Mouse (Mus musculus) 3T3-L1 (cell line): ENCODE measurements around the gene Sh3rf1.

ENCODE experiments used
- DNase-seq: peaks from one replicate; pipeline ENCODE4 v3.0.0-alpha.2; 2015; ENCODE audit warnings: low read depth, low spot score

Sh3rf1 gene

DNA sequence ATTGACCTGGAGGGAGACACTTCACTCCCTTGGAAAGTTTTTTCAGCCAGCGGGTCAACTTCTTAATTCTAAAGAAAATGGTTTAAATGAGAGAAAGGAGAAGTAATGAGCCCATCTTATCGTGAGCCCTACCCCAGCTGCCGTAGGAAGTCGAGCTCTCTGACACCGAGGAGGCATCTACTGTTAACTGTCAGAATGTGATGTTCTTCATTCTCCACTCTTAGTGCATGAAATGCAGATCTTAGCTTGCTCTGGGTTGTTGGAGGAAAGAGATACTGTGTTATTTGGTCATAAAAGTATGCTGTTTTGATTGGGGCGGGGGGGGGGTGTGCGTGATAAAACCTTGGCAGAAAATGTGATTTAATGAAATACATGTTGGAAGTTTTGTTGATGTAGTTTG lies 62.7 kb downstream of the Sh3rf1 start:
- no peak for DNase-seq

DNA sequence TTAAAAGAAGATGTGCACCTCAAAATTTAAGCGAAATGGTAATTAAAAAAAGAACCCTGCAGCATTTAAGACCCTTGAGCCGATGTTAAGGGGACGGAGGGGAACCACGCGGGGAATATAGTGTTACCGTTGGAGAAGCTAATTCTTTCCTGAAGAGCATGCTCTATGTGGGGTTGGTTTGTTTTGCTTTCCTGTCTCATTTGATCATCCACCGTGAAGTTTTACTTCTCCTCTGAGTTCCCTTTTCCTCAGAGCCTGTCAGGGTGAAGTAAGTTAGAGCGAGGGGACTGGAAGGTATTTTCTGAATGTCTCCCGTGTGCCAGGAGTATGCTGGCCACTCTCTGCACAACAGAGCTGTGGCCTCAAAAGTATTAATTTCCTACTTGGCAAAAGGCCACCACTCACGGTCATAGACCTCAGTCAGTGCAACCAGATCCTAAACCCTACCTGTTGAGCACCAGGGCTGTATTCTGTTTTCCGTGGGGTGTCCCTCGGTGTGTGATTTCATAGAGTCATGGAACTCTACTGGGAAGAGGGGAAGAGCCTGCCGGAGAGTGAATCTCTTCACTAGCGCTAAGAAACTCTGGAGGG lies 63.2 kb downstream of the Sh3rf1 start:
- DNase-seq = no peak

- DNase-seq = no peak
Observed at GRCm38 (mm10) chr8:61288006-61288566, 64.4 kb downstream of the Sh3rf1 start.

GRCm38 (mm10) chr8:61288676-61289075 lies 65.0 kb downstream of the Sh3rf1 start:
- DNase-seq = no peak

DNA sequence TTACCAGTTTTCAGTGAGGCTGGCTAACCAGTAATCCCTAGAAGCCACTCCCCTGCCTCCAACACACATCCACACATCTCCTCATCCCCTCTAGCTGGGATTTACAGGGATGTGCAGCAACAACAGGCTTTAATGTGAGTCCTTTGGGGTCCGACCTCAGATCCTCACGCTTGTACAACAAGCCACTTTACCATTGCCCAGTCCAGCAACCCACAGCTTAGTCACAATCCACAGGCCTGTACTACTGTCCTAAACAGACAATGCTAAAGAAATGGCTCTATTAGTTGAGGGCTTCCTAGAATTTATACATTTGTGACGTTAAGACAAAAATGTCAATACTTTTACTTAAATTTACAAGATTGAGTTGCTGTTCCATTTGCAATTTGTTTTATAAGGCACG lies 71.4 kb downstream of the Sh3rf1 start:
- DNase-seq = no peak

- DNase-seq = no peak
Observed at GRCm38 (mm10) chr8:61295441-61295840, 71.8 kb downstream of the Sh3rf1 start.

DNA sequence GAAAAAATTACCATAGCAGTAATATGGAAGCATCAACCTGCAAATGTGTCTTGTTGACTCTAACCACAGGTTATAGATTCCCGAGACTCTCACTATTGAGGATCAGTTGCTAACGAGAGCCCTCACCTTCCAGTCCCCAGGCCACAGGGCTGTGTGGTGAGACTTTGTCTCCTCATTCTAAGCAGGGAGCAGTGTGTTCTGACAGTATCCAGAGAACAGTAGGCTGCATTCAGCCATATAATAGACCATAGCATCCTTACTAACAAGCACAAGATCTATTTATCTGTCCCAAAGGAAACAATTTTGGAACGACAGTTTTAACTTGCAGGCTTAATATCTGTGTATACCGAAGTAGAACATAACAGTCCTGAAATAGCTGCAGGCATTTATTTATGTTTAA lies 75.2 kb downstream of the Sh3rf1 start:
- DNase-seq = no peak

DNA sequence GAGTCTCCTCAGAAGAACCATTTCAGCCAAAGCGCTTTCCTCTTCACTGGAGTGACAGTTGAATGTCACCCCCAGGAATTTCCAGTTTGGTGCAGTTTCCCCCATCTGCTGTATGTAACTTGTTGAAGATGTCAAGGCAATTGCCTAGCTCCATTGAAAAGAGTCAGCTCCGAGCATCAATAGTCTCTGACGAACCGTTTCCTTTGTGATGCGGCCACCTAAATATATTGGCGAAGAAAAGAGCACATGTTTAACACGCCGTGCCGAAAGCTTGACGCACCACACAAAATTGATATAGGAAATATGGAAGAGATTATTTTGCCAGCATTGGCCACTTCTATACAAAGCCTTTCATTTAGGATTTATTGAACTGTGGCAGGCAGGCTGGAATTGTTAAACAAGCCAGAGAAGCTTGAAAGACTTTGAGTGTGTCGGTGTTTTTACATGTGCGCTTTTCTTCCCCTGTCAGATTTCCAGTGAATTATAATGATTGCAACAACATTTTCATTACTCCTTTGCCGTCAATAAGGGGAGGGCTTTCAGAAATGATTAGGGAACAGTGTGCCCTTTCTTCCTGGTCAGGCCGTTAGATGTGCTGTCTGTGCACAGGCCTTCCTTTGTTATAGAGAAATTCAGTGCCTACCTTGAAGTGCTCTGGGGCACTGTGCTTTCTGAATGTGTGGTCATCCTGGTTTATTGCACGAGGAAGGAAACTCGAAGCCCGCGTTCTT lies 77.8 kb downstream of the Sh3rf1 start:
- DNase-seq = no peak

- no peak for DNase-seq
Observed at GRCm38 (mm10) chr8:61302029-61302368, 78.3 kb downstream of the Sh3rf1 start.

GRCm38 (mm10) chr8:61305451-61306070 lies 81.9 kb downstream of the Sh3rf1 start:
- DNase-seq = no peak

DNA sequence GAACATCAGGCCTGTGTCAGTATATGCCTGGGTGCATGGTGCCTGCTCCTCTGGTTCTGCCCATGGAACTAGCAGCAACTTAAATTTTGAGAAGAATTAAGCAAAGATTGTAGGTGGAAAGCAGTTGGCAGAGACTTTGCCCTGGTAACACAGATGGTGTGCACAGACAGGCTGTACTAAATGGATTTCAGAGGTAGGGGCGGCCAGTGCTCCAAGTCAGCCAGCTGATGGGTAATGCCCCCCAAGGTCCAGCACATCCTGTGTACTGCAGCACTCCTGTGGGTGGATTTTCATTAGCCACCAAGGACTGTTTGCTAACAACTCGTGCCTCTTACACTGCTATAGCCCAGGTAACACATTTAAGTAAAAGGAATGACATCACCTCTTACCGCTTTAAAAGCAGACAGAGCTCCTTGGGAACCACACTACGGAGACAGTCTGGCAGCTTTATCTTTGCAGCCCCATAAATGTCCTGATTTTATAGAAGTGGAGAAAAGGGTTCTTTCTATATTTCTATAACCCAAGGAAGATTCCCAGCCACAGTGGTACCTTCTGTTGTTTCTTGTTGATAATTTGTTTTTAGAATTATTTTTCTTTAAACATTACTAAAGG lies 82.9 kb downstream of the Sh3rf1 start:
- no peak for DNase-seq

GRCm38 (mm10) chr8:61308896-61309295 lies 85.2 kb downstream of the Sh3rf1 start:
- no peak for DNase-seq

- DNase-seq = peak; percentile 9
Observed at GRCm38 (mm10) chr8:61309530-61310402, 86.1 kb downstream of the Sh3rf1 start.

DNA sequence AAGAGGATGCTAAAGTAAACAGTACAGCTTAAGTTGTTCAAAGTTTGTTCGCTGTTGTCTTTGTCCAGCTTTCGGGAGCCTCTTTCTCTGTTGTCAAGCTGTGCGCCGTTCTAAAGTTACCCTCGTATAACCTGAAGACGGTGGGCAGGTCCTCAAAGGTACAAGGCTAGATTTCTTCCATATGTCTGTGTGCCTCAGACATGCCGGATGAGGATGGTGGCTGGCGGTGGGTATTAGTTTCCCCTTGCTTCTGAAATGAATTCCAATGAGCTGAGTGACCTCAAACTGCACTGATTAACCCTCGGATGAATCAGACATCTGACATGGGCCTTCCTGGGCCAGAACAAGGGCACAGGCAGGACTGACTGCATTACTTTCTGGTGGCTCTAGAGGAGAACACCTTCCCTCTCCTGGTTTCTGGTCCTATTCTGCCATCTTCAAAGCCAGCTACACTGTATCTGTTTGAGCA lies 86.8 kb downstream of the Sh3rf1 start:
- DNase-seq = peak; percentile 54

DNA sequence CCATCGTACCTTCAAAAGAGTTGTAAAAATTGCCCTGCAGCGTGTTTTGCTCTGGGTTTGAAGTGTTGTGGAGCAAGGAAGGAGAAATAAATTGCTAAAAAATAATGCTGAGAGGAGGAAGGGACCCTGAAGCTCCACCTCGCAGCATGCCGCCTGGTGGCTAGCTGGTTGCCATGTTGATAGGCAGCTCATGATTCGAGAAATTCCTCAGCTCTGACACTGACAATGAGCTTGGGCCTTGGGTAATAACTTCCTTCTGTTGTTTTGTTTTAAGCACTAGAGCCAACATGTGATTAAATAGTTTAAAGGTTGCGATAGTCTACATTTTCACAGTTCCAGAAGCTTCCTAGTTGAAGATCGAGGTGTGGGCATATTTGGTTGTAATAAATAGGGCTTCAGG lies 89.3 kb downstream of the Sh3rf1 start:
- DNase-seq = peak; percentile 69

DNA sequence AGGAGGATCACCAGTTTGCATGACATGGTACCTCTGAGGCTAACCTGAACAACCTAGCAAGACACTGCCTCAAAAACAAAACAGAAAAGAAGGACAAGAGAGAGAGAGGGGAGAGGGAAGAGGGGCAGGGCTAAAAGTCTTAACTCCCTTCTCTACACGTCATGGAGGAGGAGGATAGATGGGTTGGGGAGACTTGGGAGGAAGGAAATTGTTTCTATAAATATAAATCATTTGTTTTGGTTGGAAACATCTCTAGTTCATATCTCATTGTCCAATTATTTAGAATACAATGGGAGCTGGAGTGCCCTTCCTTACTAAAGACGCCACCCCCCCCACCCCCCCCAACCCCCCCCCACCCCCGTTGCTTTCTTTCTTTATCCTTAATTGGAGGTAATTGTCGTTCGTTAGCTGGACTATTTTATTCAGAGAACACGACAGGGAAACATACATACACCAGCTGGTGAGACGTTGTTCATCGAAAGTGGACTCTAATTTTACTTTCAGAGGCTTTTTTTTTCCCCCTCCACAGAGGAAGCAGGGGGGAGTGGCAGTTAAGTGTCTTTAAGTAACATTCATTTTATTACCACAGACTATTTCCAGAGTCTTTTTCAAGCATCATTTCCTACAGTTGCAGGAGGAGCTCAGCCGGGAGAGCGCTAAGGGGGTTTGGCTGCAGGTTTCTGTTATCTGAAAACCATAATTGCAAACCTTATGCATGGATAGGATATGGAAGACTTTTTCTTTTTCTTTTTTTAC lies 92.5 kb downstream of the Sh3rf1 start:
- DNase-seq = no peak

DNA sequence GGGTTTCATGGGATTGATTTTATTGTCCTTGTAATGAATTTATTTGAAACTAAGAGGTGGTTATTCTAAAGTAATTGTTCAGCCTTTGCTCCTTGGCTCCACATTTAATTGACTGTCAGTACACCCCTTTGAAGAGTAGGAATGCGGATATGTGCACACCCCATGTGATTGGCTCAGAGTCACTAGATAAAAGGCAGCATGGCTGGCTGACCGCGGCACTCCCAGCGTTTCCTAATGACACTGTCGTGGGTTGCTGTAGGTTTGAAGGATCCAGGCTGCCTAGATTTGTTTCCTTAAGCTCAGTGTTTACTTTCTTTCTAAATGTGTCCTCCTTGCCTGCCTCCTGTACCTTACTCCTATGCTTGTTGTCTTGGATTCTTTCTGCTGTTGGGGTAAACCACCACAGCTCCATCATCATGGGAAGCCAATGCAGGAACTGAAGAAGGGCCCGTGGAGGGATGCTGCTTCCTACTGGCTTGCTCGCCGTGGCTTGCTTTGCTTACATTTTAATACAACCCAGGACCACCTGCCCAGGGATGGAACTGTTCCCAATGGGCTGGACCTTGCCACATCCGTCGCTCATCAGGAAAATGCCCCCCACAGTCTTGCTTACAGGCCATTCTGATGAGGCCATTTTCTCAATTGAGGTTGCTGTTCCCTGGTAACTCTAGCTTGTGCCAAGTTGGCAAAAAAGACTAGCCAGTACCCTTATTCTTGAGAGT lies 93.3 kb downstream of the Sh3rf1 start:
- DNase-seq = no peak

- DNase-seq = no peak
Observed at GRCm38 (mm10) chr8:61317535-61318136, 94.0 kb downstream of the Sh3rf1 start.

DNA sequence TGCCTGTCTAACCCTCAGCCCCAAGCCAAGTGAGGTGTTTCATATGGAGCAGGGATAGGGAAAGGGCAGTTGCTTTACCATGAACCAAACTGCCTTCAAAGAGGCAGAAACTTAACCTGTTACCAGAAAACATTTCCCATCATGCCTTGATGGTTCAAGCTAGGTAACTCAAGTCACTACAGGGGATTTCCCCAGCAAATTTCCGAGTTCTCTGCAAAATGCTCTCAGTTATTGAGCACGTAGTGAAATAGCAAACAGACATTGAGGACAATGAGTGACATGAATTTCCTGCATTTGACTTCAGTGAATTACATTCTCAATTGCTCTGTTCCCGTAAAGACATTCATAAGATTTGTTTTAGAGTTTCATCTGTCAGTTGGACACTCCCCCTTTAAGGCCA lies 97.5 kb downstream of the Sh3rf1 start:
- no peak for DNase-seq

DNA sequence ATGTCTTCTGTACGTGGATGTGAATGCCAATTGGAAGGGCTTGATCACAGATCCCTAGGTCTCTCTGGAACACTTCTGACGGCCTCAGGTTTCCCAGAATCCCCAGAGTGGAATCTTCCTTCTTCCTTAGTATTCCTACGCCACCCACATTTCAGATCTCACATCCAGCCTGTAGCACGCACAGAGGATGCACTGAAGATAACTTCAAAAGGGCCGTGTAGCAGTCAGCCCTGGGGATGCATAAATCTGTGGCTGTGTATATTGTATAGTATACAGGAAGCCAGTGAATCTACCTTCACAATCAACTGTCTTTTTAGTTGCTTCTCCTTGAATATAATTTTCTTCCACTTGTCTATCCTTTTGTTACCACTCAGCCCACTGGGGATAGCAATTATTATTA lies 98.1 kb downstream of the Sh3rf1 start:
- no peak for DNase-seq
